In the genomic region with DNA sequence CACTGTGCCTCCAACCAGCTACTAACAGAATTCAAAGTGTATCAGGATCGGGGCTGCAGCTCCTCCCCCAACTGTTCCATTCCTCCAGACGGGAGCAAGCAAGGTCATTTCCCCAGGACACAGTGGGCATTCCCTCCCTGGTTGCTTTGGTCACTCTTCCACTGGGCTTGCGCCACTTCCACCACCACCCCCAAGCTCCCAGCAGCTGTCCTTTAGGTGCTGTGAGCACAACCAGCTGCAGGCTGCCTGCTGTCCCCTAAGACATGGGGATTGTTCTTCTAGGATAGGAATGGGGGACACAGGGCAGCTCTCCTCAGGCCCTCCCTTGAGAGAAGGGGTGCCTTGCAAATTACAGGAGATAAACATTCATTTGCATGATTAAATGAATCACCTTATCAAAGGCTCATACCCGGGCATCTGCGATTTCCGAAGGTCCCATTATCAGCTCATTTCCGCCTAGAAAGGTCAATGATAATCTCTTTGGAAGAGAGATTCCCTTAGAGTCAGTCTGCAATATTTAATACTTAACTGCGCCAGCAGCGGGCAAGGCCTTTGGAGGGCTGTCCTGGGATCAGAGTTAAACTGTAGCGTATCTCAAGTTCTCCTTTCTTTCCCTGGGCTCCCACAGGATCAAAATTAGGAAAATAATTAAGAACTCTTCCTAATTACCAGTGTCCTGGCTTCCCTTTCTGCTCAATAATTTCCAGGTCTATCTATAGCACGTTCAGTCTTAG, we compare ENCODE assay signal across 16 mouse cellular contexts. TPM values are rescaled to one million over a fixed set of nuclear protein-coding genes. Genes with fewer than 3 reads are reported as not detected.
A peak's percentile ranks its signal among the peaks of the same experiment; 100 is the strongest.
DNase-seq lines count a peak whose midpoint lies in the region; ATAC-seq lines count a peak whose summit lies in the region.
"Had no signal": no experiment of that assay in that cellular context is flagged by ENCODE, and none has a peak within 500 bp of the region (broad histone marks: within the 10 kb centered on the region; RNA-seq: fewer than 3 reads in every experiment).

No protein-coding gene starts in this region.

- H3K9ac ChIP-seq in lung, embryonic 16.5 days (ENCODE audit: low read length) = no peak overlapping the region
- H3K9ac ChIP-seq: limb, embryonic 13.5 days had no signal

- 0 out of 2 replicates have a peak, but pooled peaks cover 3% of the 10 kb centered on the region for H3K27me3 ChIP-seq in heart, embryonic 10.5 days (ENCODE audit: insufficient read depth, poor library complexity, severe bottlenecking)
- no peaks in the 10 kb centered on the region for H3K27me3 ChIP-seq in lung, embryonic 16.5 days (ENCODE audit: control insufficient read depth, insufficient read depth, low read depth, low read length)
- H3K27me3 ChIP-seq: limb, embryonic 13.5 days had no signal

- H3K4me2 ChIP-seq in lung, embryonic 16.5 days (ENCODE audit: low read depth, low read length) = no peak overlapping the region
- H3K4me2 ChIP-seq: limb, embryonic 13.5 days had no signal

- peak overlapping the region; percentile 48; the same call in 1 of the 2 replicates for H3K27ac ChIP-seq in heart, embryonic 10.5 days
- H3K27ac ChIP-seq in lung, embryonic 16.5 days (ENCODE audit: low read length) = no peak overlapping the region
- H3K27ac ChIP-seq: limb, embryonic 13.5 days had no signal

- peak; percentile 56; the same call in 1 of the 2 replicates for ATAC-seq in lung, embryonic 16.5 days (ENCODE audit: low read depth)
- ATAC-seq: forebrain, embryonic 16.5 days had no signal

- H3K4me1 ChIP-seq in heart, embryonic 10.5 days = peaks cover 16% of the 10 kb centered on the region
- H3K4me1 ChIP-seq in lung, embryonic 16.5 days (replicated peaks; ENCODE audit: control insufficient read depth, insufficient read depth, low read length) = 0 out of 2 replicates have a peak, but pooled peaks cover 4% of the 10 kb centered on the region
- H3K4me1 ChIP-seq: limb, embryonic 13.5 days had no signal

- H3K36me3 ChIP-seq in heart, embryonic 10.5 days = no peaks in the 10 kb centered on the region
- no peaks in the 10 kb centered on the region for H3K36me3 ChIP-seq in lung, embryonic 16.5 days (ENCODE audit: control insufficient read depth, insufficient read depth, low read length)
- H3K36me3 ChIP-seq: limb, embryonic 13.5 days had no signal

- DNase-seq in heart, embryonic 10.5 days (ENCODE audit: low spot score) = no peak
- DNase-seq in heart, adult 9 months (ENCODE audit: low spot score in 2 of 2) = no peak
- DNase-seq in lung, postnatal 14 days = no peak
- peak; percentile 64 to 67 for DNase-seq in adrenal gland, postnatal 36 days
- DNase-seq in kidney, postnatal 36 days = peak; percentile 25 to 44
- DNase-seq in urinary bladder, postnatal 10 days (ENCODE audit: low spot score) = no peak
- no peak for DNase-seq in frontal cortex, adult 2 months (ENCODE audit: extremely low spot score in 1 of 2, low spot score in 1 of 2)
- DNase-seq: B cell, adult 2 months; cerebellum, adult 11 months; gastrocnemius, postnatal 14 days had no signal

- no peak overlapping the region for H3K4me3 ChIP-seq in heart, embryonic 10.5 days
- no peak overlapping the region for H3K4me3 ChIP-seq in lung, embryonic 16.5 days (ENCODE audit: low read length)
- H3K4me3 ChIP-seq: limb, embryonic 13.5 days; megakaryocyte, embryonic 14.5 days had no signal

- WGBS in heart, embryonic 10.5 days = 23% methylated on average over 11 of the region's 11 CpGs
- WGBS in lung, embryonic 16.5 days = 41% methylated on average over 11 of the region's 11 CpGs

- H3K9me3 ChIP-seq in heart, embryonic 10.5 days = no peaks in the 10 kb centered on the region
- H3K9me3 ChIP-seq in lung, embryonic 16.5 days (ENCODE audit: control insufficient read depth, low read length) = no peaks in the 10 kb centered on the region
- H3K9me3 ChIP-seq: limb, embryonic 13.5 days; megakaryocyte, embryonic 14.5 days had no signal

RNA-seq across cellular contexts. Expression of gene Tmem154, which starts 26.1 kb away (rescaled TPM):
- 0.25 and 0.26 TPM in 2 replicates for polyA plus RNA-seq in heart, embryonic 10.5 days (2016; fragmentation: Nextera tagmentation; extraction: Ambion mirVana)
- 3.4 and 4.1 TPM in 2 replicates for polyA plus RNA-seq in lung, embryonic 16.5 days (2015; fragmentation: Nextera tagmentation; extraction: Ambion mirVana)
- total RNA-seq in adrenal gland, postnatal 36 days (2021) = 1 to 10 TPM; 2.0 to 9.7 TPM
- 0.70 and 0.80 TPM in 2 replicates for polyA plus RNA-seq in frontal cortex, adult 2 months (2012; rRNA removed)

RNA-seq across cellular contexts. Expression of gene Tigd4, which starts 46.6 kb away (rescaled TPM):
- polyA plus RNA-seq in heart, embryonic 10.5 days (2016; fragmentation: Nextera tagmentation; extraction: Ambion mirVana) = not detected in 2 replicates
- 0.23 and 0.28 TPM in 2 replicates for polyA plus RNA-seq in lung, embryonic 16.5 days (2015; fragmentation: Nextera tagmentation; extraction: Ambion mirVana)
- not detected for total RNA-seq in adrenal gland, postnatal 36 days (2021)
- polyA plus RNA-seq in frontal cortex, adult 2 months (2012; rRNA removed) = 0.04 and 0.10 TPM in 2 replicates
- total RNA-seq: adrenal gland, adult 18-20 months; neutrophil, adult 5-6 weeks had no signal

RNA-seq across cellular contexts. Expression of gene Arfip1, which starts 57.5 kb away (rescaled TPM):
- polyA plus RNA-seq in heart, embryonic 10.5 days (2016; fragmentation: Nextera tagmentation; extraction: Ambion mirVana) = 38.3 and 44.4 TPM in 2 replicates
- 65.4 and 65.6 TPM in 2 replicates for polyA plus RNA-seq in lung, embryonic 16.5 days (2015; fragmentation: Nextera tagmentation; extraction: Ambion mirVana)
- 10 to 100 TPM; 46.6 to 64.1 TPM for total RNA-seq in adrenal gland, postnatal 36 days (2021)
- polyA plus RNA-seq in frontal cortex, adult 2 months (2012; rRNA removed) = 16.2 and 17.6 TPM in 2 replicates

Comparison
In these comparisons a context has a peak if more than half of its experiments do, and no peak if none do; other contexts are left out.
1. DNase-seq: peak in adrenal gland, postnatal 36 days (2 of 2) and kidney, postnatal 36 days (2 of 2); none in heart, embryonic 10.5 days (single experiment), heart, adult 9 months (0 of 2), lung, postnatal 14 days (single experiment), urinary bladder, postnatal 10 days (single experiment) and frontal cortex, adult 2 months (0 of 2).